Mouse (Mus musculus) C2C12 (cell line): ENCODE results near the gene Tgfb2.

Experiments used
- CTCF ChIP-seq: IDR thresholded peaks from one replicate; pipeline ENCODE4 v1.5.1; 2011; ENCODE audit not compliant: control insufficient read depth, insufficient read depth, insufficient read length
- MAX ChIP-seq: IDR thresholded peaks from one replicate; pipeline ENCODE4 v1.6.1; 2011; ENCODE audit warnings: mild to moderate bottlenecking, control low read depth

- TF ChIP-seq MAX (no peak), CTCF (no peak)
Measured at GRCm38 (mm10) chr1:186652208-186652607, 53.6 kb downstream of the Tgfb2 start.
